Mouse (Mus musculus): Measurements from ENCODE around the gene Mki67. TPM values are rescaled to one million over a fixed set of nuclear protein-coding genes. Genes with fewer than 3 reads are reported as not detected.
"Not testable (repeated sequence)": the region's sequence is repeated elsewhere in the genome, so short reads cannot be mapped to it uniquely, and the experiment has no call there.

Mki67 gene
- total RNA-seq, 2 experiments from 2014 or later: 3.6 to 4.7 TPM

- no peak for DNase-seq (ENCODE audit: low spot score in 2 of 2)
These were observed 5.4 kb upstream of the Mki67 start for GRCm38 (mm10) chr7:135721436-135721992.

- no peak for DNase-seq (ENCODE audit: low spot score in 2 of 2)
These were observed 902 bp upstream of the Mki67 start for GRCm38 (mm10) chr7:135716968-135717557.

GRCm38 (mm10) chr7:135716445-135716877 lies 300 bp upstream of the Mki67 start:
- peak; percentile 76 to 88 for DNase-seq (ENCODE audit: low spot score in 2 of 2)

GRCm38 (mm10) chr7:135715166-135715565 lies 995 bp downstream of the Mki67 start:
- no peak for DNase-seq (ENCODE audit: low spot score in 2 of 2)

- DNase-seq (ENCODE audit: low spot score in 2 of 2): no peak
These were observed 2.8 kb downstream of the Mki67 start for GRCm38 (mm10) chr7:135713326-135713725.

GRCm38 (mm10) chr7:135712534-135712933 lies 3.6 kb downstream of the Mki67 start:
- no peak for DNase-seq (ENCODE audit: low spot score in 2 of 2)

- DNase-seq (ENCODE audit: low spot score in 2 of 2): no peak
These were observed 5.5 kb downstream of the Mki67 start for GRCm38 (mm10) chr7:135710702-135711101.

- no peak for DNase-seq (ENCODE audit: low spot score in 2 of 2)
These were observed 10.4 kb downstream of the Mki67 start for GRCm38 (mm10) chr7:135705753-135706152.

- no peak for DNase-seq (ENCODE audit: low spot score in 2 of 2)
These were observed 11.1 kb downstream of the Mki67 start for GRCm38 (mm10) chr7:135705083-135705482.

GRCm38 (mm10) chr7:135704251-135704650 lies 11.9 kb downstream of the Mki67 start:
- DNase-seq (ENCODE audit: low spot score in 2 of 2): no peak

- DNase-seq (ENCODE audit: low spot score in 2 of 2): no peak
These were observed 12.5 kb downstream of the Mki67 start for GRCm38 (mm10) chr7:135703600-135704148.

- not testable (repeated sequence) for DNase-seq (ENCODE audit: low spot score in 2 of 2)
These were observed 16.8 kb downstream of the Mki67 start for GRCm38 (mm10) chr7:135699351-135699750.

GRCm38 (mm10) chr7:135698362-135698761 lies 17.8 kb downstream of the Mki67 start:
- no peak for DNase-seq (ENCODE audit: low spot score in 2 of 2)

- DNase-seq (ENCODE audit: low spot score in 2 of 2): not testable (repeated sequence)
These were observed 19.0 kb downstream of the Mki67 start for GRCm38 (mm10) chr7:135697021-135697740.

- no peak for DNase-seq (ENCODE audit: low spot score in 2 of 2)
These were observed 20.0 kb downstream of the Mki67 start for GRCm38 (mm10) chr7:135696127-135696526.

GRCm38 (mm10) chr7:135694796-135695195 lies 21.4 kb downstream of the Mki67 start:
- no peak for DNase-seq (ENCODE audit: low spot score in 2 of 2)

GRCm38 (mm10) chr7:135694130-135694529 lies 22.0 kb downstream of the Mki67 start:
- DNase-seq (ENCODE audit: low spot score in 2 of 2): no peak

- no peak for DNase-seq (ENCODE audit: low spot score in 2 of 2)
These were observed 24.2 kb downstream of the Mki67 start for GRCm38 (mm10) chr7:135691941-135692340.

GRCm38 (mm10) chr7:135689396-135689795 lies 26.8 kb downstream of the Mki67 start:
- no peak for DNase-seq (ENCODE audit: low spot score in 2 of 2)

- no peak for DNase-seq (ENCODE audit: low spot score in 2 of 2)
These were observed 31.2 kb downstream of the Mki67 start for GRCm38 (mm10) chr7:135684938-135685337.

GRCm38 (mm10) chr7:135684098-135684497 lies 32.1 kb downstream of the Mki67 start:
- not testable (repeated sequence) for DNase-seq (ENCODE audit: low spot score in 2 of 2)

- peak; percentile 33 to 56 for DNase-seq (ENCODE audit: low spot score in 2 of 2)
These were observed 35.8 kb downstream of the Mki67 start for GRCm38 (mm10) chr7:135680334-135680733.
